ENCODE assay signal across 16 mouse cellular contexts in the genomic region with DNA sequence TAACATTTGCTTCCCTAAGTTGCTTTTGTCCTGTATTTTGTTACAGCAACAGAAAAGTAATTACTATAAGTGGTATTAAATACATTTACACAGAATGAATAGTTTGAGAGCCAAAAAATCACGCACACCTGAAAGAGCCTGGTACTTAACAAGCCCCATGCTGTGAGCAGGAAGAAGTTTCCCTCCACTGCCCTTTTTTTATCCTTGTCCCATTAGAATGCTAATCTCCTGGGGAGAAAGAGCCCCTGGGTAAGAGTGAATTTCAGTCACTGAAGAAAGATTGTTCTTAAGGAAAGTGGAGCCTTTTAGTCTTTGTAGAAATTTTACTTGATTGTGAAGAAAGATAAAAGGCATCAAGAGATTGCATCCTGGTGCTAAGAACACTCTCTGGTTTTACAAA.
"Had no signal": no experiment of that assay in that cellular context is flagged by ENCODE, and none has a peak within 500 bp of the region (broad histone marks: within the 10 kb centered on the region; RNA-seq: fewer than 3 reads in every experiment).

No protein-coding gene starts in this region.

- H3K27me3 ChIP-seq: lung, embryonic 15.5 days; megakaryocyte, embryonic 14.5 days; midbrain, embryonic 13.5 days; midbrain, embryonic 15.5 days; neural tube, embryonic 12.5 days; stomach, embryonic 15.5 days had no signal

- H3K27ac ChIP-seq: lung, embryonic 15.5 days; macrophage; midbrain, embryonic 13.5 days; midbrain, embryonic 15.5 days; neural tube, embryonic 12.5 days; stomach, embryonic 15.5 days had no signal

- H3K36me3 ChIP-seq: lung, embryonic 15.5 days; midbrain, embryonic 13.5 days; midbrain, embryonic 15.5 days; neural tube, embryonic 12.5 days; stomach, embryonic 15.5 days had no signal

- H3K4me1 ChIP-seq: lung, embryonic 15.5 days; megakaryocyte, embryonic 14.5 days; midbrain, embryonic 13.5 days; midbrain, embryonic 15.5 days; neural tube, embryonic 12.5 days; stomach, embryonic 15.5 days had no signal

- ATAC-seq: lung, postnatal 0 days; midbrain, embryonic 13.5 days; midbrain, embryonic 15.5 days had no signal

- H3K9ac ChIP-seq: lung, embryonic 15.5 days; midbrain, embryonic 13.5 days; midbrain, embryonic 15.5 days; neural tube, embryonic 12.5 days; stomach, embryonic 15.5 days had no signal

- DNase-seq: lung, adult 2 months; lung, postnatal 14 days; lung, postnatal 36 days; right cerebral cortex, postnatal 14 days; thymus, adult 18-20 months; thymus, postnatal 14 days; thymus, postnatal 36 days had no signal

- H3K4me3 ChIP-seq: lung, embryonic 15.5 days; megakaryocyte, embryonic 14.5 days; midbrain, embryonic 13.5 days; midbrain, embryonic 15.5 days; neural tube, embryonic 12.5 days; stomach, embryonic 15.5 days had no signal

- H3K4me2 ChIP-seq: lung, embryonic 15.5 days; midbrain, embryonic 11.5 days; midbrain, embryonic 13.5 days; midbrain, embryonic 15.5 days; neural tube, embryonic 12.5 days; stomach, embryonic 15.5 days had no signal

- H3K9me3 ChIP-seq: lung, embryonic 15.5 days; midbrain, embryonic 13.5 days; midbrain, embryonic 15.5 days; neural tube, embryonic 12.5 days; stomach, embryonic 15.5 days had no signal
